Mouse (Mus musculus) kidney, adult 2 months (tissue): ENCODE data around the gene Slc26a10. TPM values are rescaled to one million over a fixed set of nuclear protein-coding genes. Genes with fewer than 3 reads are reported as not detected.

Experiments
- DNase-seq: peaks from one replicate; pipeline ENCODE4 v3.0.0; 2021
- H3K27ac ChIP-seq: fragments of 200-500 bp; 2 replicates; pipeline ENCODE4 v1.5.1; 2012; ENCODE audit warnings: low read depth, low read length, control low read depth, inconsistent platforms; ENCODE audit not compliant: insufficient read depth
- H3K27me3 ChIP-seq: fragments of 200-500 bp; replicated peaks from 2 replicates; pipeline ENCODE4 v1.6.1; 2012; ENCODE audit warnings: mild to moderate bottlenecking, moderate library complexity, low read length, inconsistent platforms; ENCODE audit not compliant: control insufficient read depth, insufficient read depth
- H3K36me3 ChIP-seq: fragments of 200-500 bp; 2 replicates; pipeline ENCODE4 v1.6.1; 2012; ENCODE audit warnings: mild to moderate bottlenecking, moderate library complexity, low read length, inconsistent platforms; ENCODE audit not compliant: control insufficient read depth, insufficient read depth
- H3K4me1 ChIP-seq: fragments of 200-500 bp; 2 replicates; pipeline ENCODE4 v1.6.1; 2011; ENCODE audit warnings: low read length; ENCODE audit not compliant: control insufficient read depth, insufficient read depth
- H3K4me3 ChIP-seq: fragments of 200-500 bp; 2 replicates; pipeline ENCODE4 v1.5.1; 2011; ENCODE audit warnings: mild to moderate bottlenecking, low read depth, low read length, control low read depth; ENCODE audit not compliant: insufficient read depth
- CTCF ChIP-seq: fragments of 200-500 bp; conservative IDR thresholded peaks from 2 replicates; pipeline ENCODE4 v1.5.1; 2011; ENCODE audit warnings: low read depth, mild to moderate bottlenecking, control low read depth, low read length, moderate library complexity, mixed read lengths; ENCODE audit not compliant: insufficient read depth, insufficient read length
- POLR2A ChIP-seq: fragments of 200-500 bp; IDR thresholded peaks from one replicate; pipeline ENCODE4 v1.6.1; 2011; ENCODE audit warnings: low read depth, low read length, control low read depth
- WGBS: fragments of 180-500 bp; shearing (Covaris S2); methylation state at CpG from one replicate; pipeline ENCODE4 v1.1.7; 2018; 5-methylcytosine and 5-hydroxymethylcytosine counted together
- polyA plus RNA-seq: library from polyadenylated mRNA; depleted of rRNA; stranded (reverse); fragments of >200 nt; gene quantifications from 2 replicates; pipeline ENCODE4 v1.2.3, GENCODE M21; 2012

The Slc26a10 gene
- polyA plus RNA-seq, 1 experiment, result 8.1 TPM

DNA sequence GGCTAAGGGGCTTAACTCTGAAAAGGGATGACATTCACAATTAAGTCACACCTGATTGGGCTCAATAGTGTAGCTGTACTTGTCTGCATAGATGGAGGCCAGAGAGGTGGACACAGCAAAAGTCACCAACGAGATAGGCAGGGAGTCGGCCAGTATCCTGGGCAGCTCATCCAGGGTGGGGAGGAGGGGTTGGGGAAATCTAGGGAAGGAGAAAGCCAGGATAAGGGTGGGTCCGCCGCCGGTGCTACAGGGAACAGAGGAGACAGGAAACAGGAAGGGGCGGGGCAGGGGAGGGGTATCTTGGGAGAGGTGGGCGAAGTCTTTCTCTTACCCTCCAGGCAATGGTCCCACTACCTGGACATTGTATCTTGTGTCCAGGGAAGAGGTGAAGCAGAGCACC lies 3.7 kb downstream of the Slc26a10 start:
- 29% methylated on average over 7 of the region's 7 CpGs for WGBS
- no peak overlapping the region for H3K4me3 ChIP-seq
- no peak for DNase-seq
- TF ChIP-seq POLR2A, result no peak
- TF ChIP-seq CTCF, result no peak
- no peaks in the 10 kb centered on the region for H3K36me3 ChIP-seq
- H3K27me3 ChIP-seq, result no peaks in the 10 kb centered on the region
- H3K4me1 ChIP-seq, result peaks cover 4% of the 10 kb centered on the region; the same call in 1 of the 2 replicates
- H3K27ac ChIP-seq, result no peak overlapping the region

DNA sequence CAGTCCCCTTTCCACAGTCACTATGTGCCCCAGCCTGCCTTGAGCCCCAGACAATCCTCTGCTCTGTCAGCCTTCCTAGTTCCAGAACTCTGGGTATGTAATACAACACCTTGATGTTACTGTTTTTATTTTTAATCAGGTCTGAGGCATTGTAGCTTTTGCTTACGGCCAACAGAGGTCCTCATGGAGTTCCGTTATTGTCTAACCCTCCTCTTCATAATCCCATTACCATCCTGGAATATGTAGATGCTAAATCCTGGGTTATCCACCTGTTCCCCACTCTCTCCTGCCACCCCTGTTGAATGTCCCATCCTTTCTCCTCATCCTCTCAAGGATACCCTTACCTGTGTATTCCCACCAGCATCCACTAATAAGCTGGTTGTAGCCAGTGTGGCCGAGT lies 4.2 kb downstream of the Slc26a10 start:
- TF ChIP-seq POLR2A (no peak), CTCF (no peak)
- H3K27ac ChIP-seq, result no peak overlapping the region
- no peak for DNase-seq
- no peaks in the 10 kb centered on the region for H3K27me3 ChIP-seq
- H3K36me3 ChIP-seq, result no peaks in the 10 kb centered on the region
- no peak overlapping the region for H3K4me3 ChIP-seq
- H3K4me1 ChIP-seq, result peaks cover 4% of the 10 kb centered on the region; the same call in 1 of the 2 replicates
- whole genome bisulfite sequencing, result 59% methylated on average over 3 of the region's 3 CpGs

DNA sequence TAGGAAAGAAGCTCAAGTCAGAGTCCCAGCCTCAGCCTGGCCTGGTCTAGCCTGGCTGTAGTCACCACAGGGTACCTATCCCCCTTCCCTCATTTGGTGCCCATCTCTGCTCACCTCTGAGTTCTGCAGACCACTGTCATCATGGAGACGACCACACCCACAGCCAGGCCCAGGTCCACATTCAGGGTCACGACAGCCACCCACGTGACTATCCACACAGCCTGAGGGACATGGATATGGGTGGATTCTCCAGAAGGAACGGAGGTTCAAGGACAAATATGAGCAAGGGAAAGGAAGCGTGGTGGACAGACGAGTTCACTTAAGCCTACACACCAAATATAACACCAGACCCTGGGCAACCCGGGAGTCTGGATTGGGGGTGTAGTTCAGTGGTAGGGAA lies 6.3 kb downstream of the Slc26a10 start:
- H3K27ac ChIP-seq, result no peak overlapping the region
- H3K4me1 ChIP-seq, result peaks cover 4% of the 10 kb centered on the region; the same call in 1 of the 2 replicates
- 85% methylated on average over 7 of the region's 7 CpGs for WGBS
- no peak for TF ChIP-seq POLR2A
- no peaks in the 10 kb centered on the region for H3K27me3 ChIP-seq
- H3K36me3 ChIP-seq, result no peaks in the 10 kb centered on the region
- H3K4me3 ChIP-seq, result no peak overlapping the region
- no peak for DNase-seq

- no peak for TF ChIP-seq POLR2A
- no peak for TF ChIP-seq CTCF
- Histone ChIP-seq H3K27ac (no peak overlapping the region), H3K4me1 (no peaks in the 10 kb centered on the region), H3K36me3 (no peaks in the 10 kb centered on the region), H3K27me3 (no peaks in the 10 kb centered on the region), H3K4me3 (no peak overlapping the region)
- no peak for DNase-seq
- 83% methylated on average over 16 of the region's 16 CpGs for WGBS
Measured at GRCm38 (mm10) chr10:127173148-127174065, 7.0 kb downstream of the Slc26a10 start.

GRCm38 (mm10) chr10:127171631-127172200 lies 8.7 kb downstream of the Slc26a10 start:
- Histone ChIP-seq H3K36me3 (no peaks in the 10 kb centered on the region), H3K27me3 (no peaks in the 10 kb centered on the region), H3K27ac (no peak overlapping the region), H3K4me1 (no peaks in the 10 kb centered on the region), H3K4me3 (no peak overlapping the region)
- whole genome bisulfite sequencing, result 83% methylated on average over 15 of the region's 15 CpGs
- no peak for DNase-seq
- TF ChIP-seq CTCF, result no peak
- no peak for TF ChIP-seq POLR2A

DNA sequence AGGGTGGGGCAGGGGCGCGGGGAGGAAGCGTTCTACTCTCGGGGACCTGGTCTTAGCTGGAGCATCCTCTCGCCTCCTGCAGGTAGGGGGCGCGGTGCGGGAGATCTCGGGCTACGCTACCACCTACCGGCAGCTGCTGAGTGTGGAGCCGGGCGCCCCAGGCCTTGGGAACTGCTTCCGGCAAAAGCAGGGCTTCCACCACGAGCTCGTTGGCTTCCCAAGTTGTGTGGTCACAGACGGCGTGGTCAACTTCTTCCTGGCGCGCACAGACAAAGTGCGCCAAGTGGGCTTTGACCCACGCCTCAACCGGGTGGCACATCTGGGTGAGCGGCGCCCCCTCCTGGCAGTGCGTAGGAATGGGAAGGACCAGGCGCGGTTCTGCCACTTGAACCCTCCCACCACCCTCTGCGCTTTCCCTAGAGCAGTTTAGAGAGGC lies 9.6 kb downstream of the Slc26a10 start:
- no peak for TF ChIP-seq POLR2A
- peak; percentile 78 for TF ChIP-seq CTCF
- Histone ChIP-seq H3K27me3 (no peaks in the 10 kb centered on the region), H3K4me1 (no peaks in the 10 kb centered on the region), H3K4me3 (peak overlapping the region; percentile 39), H3K27ac (no peak overlapping the region), H3K36me3 (no peaks in the 10 kb centered on the region)
- WGBS, result 1% methylated on average over 29 of the region's 29 CpGs
- peak; percentile 82 for DNase-seq

DNA sequence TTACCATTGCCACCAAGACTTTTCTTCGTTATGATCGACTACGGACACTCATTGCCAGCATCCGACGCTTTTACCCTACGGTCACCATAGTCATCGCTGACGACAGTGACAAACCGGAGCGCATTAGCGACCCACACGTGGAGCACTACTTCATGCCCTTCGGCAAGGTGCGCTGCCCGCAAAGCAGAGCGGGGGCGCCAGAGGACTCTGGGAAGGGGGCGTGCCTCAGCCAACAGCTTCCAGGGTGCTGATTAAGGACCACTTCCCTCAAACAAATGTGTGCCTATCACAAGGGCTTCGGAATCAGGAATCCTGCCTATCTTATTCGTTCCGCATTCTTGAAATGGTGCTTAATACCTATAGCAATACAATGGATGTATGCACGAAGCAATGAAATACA lies 10.4 kb downstream of the Slc26a10 start:
- 20% methylated on average over 22 of the region's 22 CpGs for WGBS
- DNase-seq, result no peak
- no peaks in the 10 kb centered on the region for H3K4me1 ChIP-seq
- H3K27me3 ChIP-seq, result peaks cover 2% of the 10 kb centered on the region; the same call in 1 of the 2 replicates
- H3K4me3 ChIP-seq, result no peak overlapping the region
- no peak for TF ChIP-seq POLR2A
- no peak for TF ChIP-seq CTCF
- H3K27ac ChIP-seq, result no peak overlapping the region
- no peaks in the 10 kb centered on the region for H3K36me3 ChIP-seq
